Mouse (Mus musculus) heart, postnatal 0 days (tissue): Measurements from ENCODE around the gene Fscb.

ENCODE experiments used
- CTCF ChIP-seq: IDR thresholded peaks from 2 replicates; pipeline ENCODE4 v1.5.1; 2016; ENCODE audit warnings: antibody characterized with exemption, control low read depth, low read depth
- EP300 ChIP-seq: IDR thresholded peaks from 2 replicates; pipeline ENCODE4 v1.6.1; 2016; ENCODE audit warnings: antibody characterized with exemption, low read depth

DNA sequence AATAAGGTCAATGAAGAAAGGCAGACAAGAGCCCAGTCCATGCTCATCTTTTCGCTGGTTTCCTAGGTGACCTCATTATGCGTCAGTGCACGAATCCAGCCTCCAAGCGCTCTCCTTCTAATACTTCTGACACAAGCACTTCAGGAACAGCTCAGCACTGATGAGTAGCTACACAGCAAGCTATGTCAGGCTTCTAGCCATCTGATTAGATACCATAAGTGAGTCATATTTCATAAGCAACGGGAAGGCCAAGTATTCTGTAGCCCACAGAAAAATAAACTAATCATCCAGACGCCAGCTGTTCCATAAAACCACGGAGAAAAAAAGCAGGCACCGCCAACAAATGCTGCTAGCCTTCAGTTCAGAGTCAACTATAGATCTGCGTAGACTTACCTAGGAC is 24.6 kb downstream of the Fscb start:
- TF ChIP-seq EP300 = no peak
- TF ChIP-seq CTCF = no peak
